Mouse (Mus musculus) liver, adult 10 weeks (tissue): ENCODE data around the gene Sprr4. TPM values are rescaled to one million over a fixed set of nuclear protein-coding genes. Genes with fewer than 3 reads are reported as not detected.

Experiments used
- polyA plus RNA-seq: library from polyadenylated mRNA; stranded (reverse); fragments of 350-450 nt; fragmentation: Illumina TruSeq; extraction: RNeasy Lipid Tissue Mini Kit (QIAGEN cat#74804); gene quantifications from one replicate; pipeline ENCODE4 v1.2.3, GENCODE M21; 2014; ENCODE audit warnings: low read depth, low replicate concordance

Gene Sprr4
- polyA plus RNA-seq, result not detected

DNA sequence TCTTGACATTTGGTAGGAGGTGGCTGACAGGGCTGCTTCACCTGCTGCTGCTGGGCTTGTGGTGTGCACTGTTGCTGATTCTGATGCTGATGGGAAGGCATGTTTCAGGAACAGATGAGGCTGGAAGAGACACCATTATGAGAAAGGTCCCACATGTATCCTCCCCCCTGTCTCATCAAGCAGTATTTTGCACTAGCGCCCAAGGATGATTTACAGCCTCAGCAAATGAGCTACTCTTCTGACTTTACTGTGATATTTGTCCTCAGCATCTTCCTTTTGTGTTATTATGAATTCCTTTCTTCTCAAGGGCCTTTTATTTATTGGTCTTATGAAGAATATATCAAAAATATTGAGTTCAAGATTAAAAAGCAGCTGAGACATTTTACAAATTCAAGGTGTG lies at the start of gene Sprr4:
TSS of gene Sprr4 (minus strand) at position 101 of the 400 bp plus-strand sequence.

DNA sequence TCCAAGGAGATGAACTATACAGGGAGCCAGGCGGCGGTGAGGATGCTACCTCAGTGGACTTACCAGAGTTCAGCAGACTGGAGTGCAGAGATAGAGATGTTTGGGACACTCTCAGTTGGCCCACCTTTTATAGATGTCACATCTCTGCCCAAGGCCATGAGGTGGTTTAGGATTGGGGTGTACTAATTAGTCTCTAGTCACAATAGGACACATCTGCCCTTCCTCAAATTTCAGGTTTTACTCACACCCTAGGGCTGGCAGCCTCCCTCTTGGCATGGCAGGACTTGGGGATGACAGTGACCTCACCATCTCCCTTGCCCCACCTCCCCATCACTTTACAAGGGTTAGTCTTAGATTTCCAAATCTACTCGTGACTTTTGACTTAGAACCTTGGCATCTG lies 34.1 kb upstream of the Sprr4 start, which contains the start of gene 2310046K23Rik:
TSS of gene 2310046K23Rik (minus strand) at position 101 of the 400 bp plus-strand sequence.

GRCm38 (mm10) chr3:92485863-92486262 lies 14.4 kb downstream of the Sprr4 start, which contains the start of gene Sprr1a:
TSS of gene Sprr1a (minus strand) at chr3:92485895.

GRCm38 (mm10) chr3:92458620-92459019 lies 41.7 kb downstream of the Sprr4 start, which contains the start of gene Sprr3:
TSS of gene Sprr3 (minus strand) at chr3:92458720.

Other genes starting within 250 kb of the Sprr4 start
- not detected for gene Sprr2a3, start 215.1 kb downstream of the Sprr4 start, polyA plus RNA-seq
- gene Sprr2b, start 183.9 kb downstream of the Sprr4 start, polyA plus RNA-seq, result not detected
- gene Sprr2d, start 161.4 kb downstream of the Sprr4 start, polyA plus RNA-seq, result not detected
- not detected for gene Sprr2e, start 148.3 kb downstream of the Sprr4 start, polyA plus RNA-seq
- gene Sprr2f, start 135.3 kb downstream of the Sprr4 start, polyA plus RNA-seq, result not detected
- gene Sprr2h, start 114.8 kb downstream of the Sprr4 start, polyA plus RNA-seq, result not detected
- not detected for gene Sprr2i, start 92.5 kb downstream of the Sprr4 start, polyA plus RNA-seq
- not detected for gene Sprr2j-ps, start 82.4 kb downstream of the Sprr4 start, polyA plus RNA-seq
- gene Gm9774, start 71.1 kb downstream of the Sprr4 start, polyA plus RNA-seq, result 5.1 TPM
- not detected for gene Sprr2k, start 67.9 kb downstream of the Sprr4 start, polyA plus RNA-seq
- gene Sprr1b, start 61.7 kb downstream of the Sprr4 start, polyA plus RNA-seq, result not detected
- gene Sprr3, start 41.8 kb downstream of the Sprr4 start, polyA plus RNA-seq, result not detected
- gene Sprr1a, start 14.6 kb downstream of the Sprr4 start, polyA plus RNA-seq, result not detected
- not detected for gene 2310046K23Rik, start 34.0 kb upstream of the Sprr4 start, polyA plus RNA-seq
- gene Ivl, start 73.2 kb upstream of the Sprr4 start, polyA plus RNA-seq, result not detected
- gene Smcp, start 88.5 kb upstream of the Sprr4 start, polyA plus RNA-seq, result not detected
- gene 2210017I01Rik, start 107.0 kb upstream of the Sprr4 start, polyA plus RNA-seq, result not detected
- not detected for gene Lce6a, start 121.2 kb upstream of the Sprr4 start, polyA plus RNA-seq
- gene Lce1a1, start 147.8 kb upstream of the Sprr4 start, polyA plus RNA-seq, result not detected
- not detected for gene Lce1b, start 156.4 kb upstream of the Sprr4 start, polyA plus RNA-seq
- not detected for gene Lce1a2, start 169.8 kb upstream of the Sprr4 start, polyA plus RNA-seq
- not detected for gene Lce1c, start 178.8 kb upstream of the Sprr4 start, polyA plus RNA-seq
- gene Lce1d, start 186.7 kb upstream of the Sprr4 start, polyA plus RNA-seq, result not detected
- not detected for gene Lce1e, start 208.6 kb upstream of the Sprr4 start, polyA plus RNA-seq
- not detected for gene Lce1f, start 219.9 kb upstream of the Sprr4 start, polyA plus RNA-seq
- gene Gm38119, start 238.6 kb upstream of the Sprr4 start, polyA plus RNA-seq, result not detected